Mouse (Mus musculus): ENCODE data around the gene Mtus2. TPM values are rescaled to one million over a fixed set of nuclear protein-coding genes. Genes with fewer than 3 reads are reported as not detected.

Mtus2 gene
- total and polyA plus RNA-seq, 3 experiments: 0.03 to 0.13 TPM; not detected in 1

DNA sequence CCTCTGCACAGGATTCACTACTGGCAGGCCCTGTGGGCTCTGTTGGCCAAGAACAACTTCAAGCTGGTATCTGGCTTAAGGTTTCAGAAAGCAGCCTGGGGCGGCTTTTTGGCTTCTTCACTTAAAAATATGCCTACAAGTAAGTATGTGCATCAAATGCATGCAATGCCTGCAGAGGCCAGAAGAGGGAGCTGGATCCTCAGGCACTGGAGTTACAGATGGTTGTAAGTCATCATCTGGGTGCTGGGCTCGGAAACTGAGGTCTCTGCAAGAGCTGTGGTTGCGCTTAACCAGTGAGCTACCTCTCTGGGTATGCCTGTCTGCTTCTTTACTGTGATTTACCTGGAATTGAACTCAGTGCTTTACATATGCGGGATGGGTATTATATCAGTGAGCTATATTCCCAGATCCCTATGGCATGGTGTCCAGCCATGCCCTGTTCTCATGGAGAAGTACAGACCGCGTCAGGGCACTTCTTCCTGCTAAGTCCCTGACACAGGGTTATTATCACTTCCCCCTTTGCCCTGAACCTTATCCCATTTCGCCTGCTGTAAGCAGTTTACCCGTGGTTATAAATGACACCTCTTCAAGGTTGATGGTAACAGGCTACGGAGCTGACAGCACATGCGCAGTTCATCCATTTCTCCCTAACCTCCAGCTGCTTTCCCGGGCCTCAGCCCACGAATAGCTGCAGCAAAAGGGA, 46.2 kb upstream of the Mtus2 start:
- dilution Hi-C loops (cut with MboI; ENCODE audit: extremely low pct_ligation_motif_present, extremely low pct_unique_long_range_greater_than_20kb, low sequenced_read_pairs): no loop called here
- TF ChIP-seq BHLHE40 (IDR thresholded peaks at IDR 0.05; ENCODE audit: low read depth, low read length): no peak
- TF ChIP-seq CTCF (conservative IDR thresholded peaks at IDR 0.05 in 1 of 2, IDR thresholded peaks at IDR 0.05 in 1 of 2; ENCODE audit: low read depth in 2 of 2, low read length in 2 of 2): peak in 1 of 2 experiments; percentile 18; a peak in 2 of 4 replicates
- TF ChIP-seq MEF2A (IDR thresholded peaks at IDR 0.05; ENCODE audit: borderline replicate concordance, low read depth, low read length): no peak
- no peak for TF ChIP-seq USF2 (conservative IDR thresholded peaks at IDR 0.05; ENCODE audit: low read depth, low read length)
- no peak for TF ChIP-seq JUN (IDR thresholded peaks at IDR 0.05; ENCODE audit: insufficient read depth, low read depth, low read length)
- TF ChIP-seq ZKSCAN1 (IDR thresholded peaks at IDR 0.05; ENCODE audit: borderline replicate concordance, low read depth, low read length): no peak
- no peak; the same call in 1 of the 2 replicates for TF ChIP-seq RAD21 (IDR thresholded peaks at IDR 0.05; ENCODE audit: low read depth, low read length)
- Histone ChIP-seq H3K4me3 (replicated peaks in 1 of 3; ENCODE audit: low read depth in 2 of 3, low read length in 2 of 3, poor library complexity in 1 of 3) (no peak overlapping the region), H3K36me3 (replicated peaks in 1 of 2; ENCODE audit: control insufficient read depth in 1 of 2, insufficient read depth in 1 of 2, low read length in 1 of 2) (no peaks in the 10 kb centered on the region), H3K9ac (ENCODE audit: insufficient read depth, low read depth) (no peak overlapping the region), H3K27me3 (replicated peaks) (no peaks in the 10 kb centered on the region), H3K27ac (ENCODE audit: insufficient read depth, low read depth) (no peak overlapping the region), H3K79me2 (replicated peaks; ENCODE audit: control insufficient read depth, extremely low read depth, insufficient read depth, poor library complexity, severe bottlenecking) (no peaks in the 10 kb centered on the region), H3K9me3 (replicated peaks; ENCODE audit: low read length) (peaks cover 3% of the 10 kb centered on the region), H3K4me1 (ENCODE audit: control insufficient read depth in 1 of 2, insufficient read depth in 2 of 2) (peaks cover 0 to 19% of the 10 kb centered on the region in 2 experiments; a peak in 2 of 4 replicates), H3K4me2 (ENCODE audit: insufficient read depth, low read depth, poor library complexity, severe bottlenecking) (no peak overlapping the region)
- DNase-seq (ENCODE audit: extremely low read depth): peak; percentile 11
- in situ Hi-C loops (cut with MboI; ENCODE audit: low pct_ligation_motif_present, low pct_unique_long_range_greater_than_20kb, low sequenced_read_pairs): no loop called here

DNA sequence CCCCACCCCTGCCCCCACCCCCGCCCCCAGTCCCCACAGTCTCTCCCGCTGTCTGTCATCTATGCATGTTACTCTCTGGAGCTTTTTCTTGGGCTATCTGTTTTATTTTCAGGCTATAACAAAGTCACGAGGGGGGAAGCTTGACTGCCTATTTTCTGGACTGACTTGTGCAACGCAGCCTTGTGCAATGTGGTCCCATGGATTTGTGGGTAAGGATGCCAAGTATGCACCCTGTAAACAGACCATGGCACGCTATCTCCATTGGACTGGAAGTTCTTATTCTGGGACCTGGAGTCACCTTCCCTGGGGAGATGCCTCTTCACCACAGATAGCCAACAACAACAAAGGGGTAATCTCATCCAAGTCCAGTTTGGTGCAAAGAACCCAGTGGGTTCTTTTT, 45.4 kb upstream of the Mtus2 start:
- no peaks in the 10 kb centered on the region for H3K36me3 ChIP-seq (replicated peaks in 1 of 2; ENCODE audit: control insufficient read depth in 1 of 2, insufficient read depth in 1 of 2, low read length in 1 of 2)
- TF ChIP-seq MAFK (IDR thresholded peaks at IDR 0.05; ENCODE audit: insufficient replicate concordance, low read length) (no peak), TBP (conservative IDR thresholded peaks at IDR 0.05; ENCODE audit: low read depth, low read length) (no peak), GABPA (IDR thresholded peaks at IDR 0.05; ENCODE audit: insufficient replicate concordance, low read depth, low read length) (no peak)
- H3K4me2 ChIP-seq (ENCODE audit: insufficient read depth, low read depth, poor library complexity, severe bottlenecking): no peak overlapping the region
- no peaks in the 10 kb centered on the region for H3K27me3 ChIP-seq (replicated peaks)
- no peaks in the 10 kb centered on the region for H3K79me2 ChIP-seq (replicated peaks; ENCODE audit: control insufficient read depth, extremely low read depth, insufficient read depth, poor library complexity, severe bottlenecking)
- H3K27ac ChIP-seq (ENCODE audit: insufficient read depth, low read depth): no peak overlapping the region
- H3K4me3 ChIP-seq (replicated peaks in 1 of 3; ENCODE audit: low read depth in 2 of 3, low read length in 2 of 3, poor library complexity in 1 of 3): no peak overlapping the region
- peaks cover 3% of the 10 kb centered on the region for H3K9me3 ChIP-seq (replicated peaks; ENCODE audit: low read length)
- peaks cover 0 to 19% of the 10 kb centered on the region in 2 experiments; a peak in 2 of 4 replicates for H3K4me1 ChIP-seq (ENCODE audit: control insufficient read depth in 1 of 2, insufficient read depth in 2 of 2)
- H3K9ac ChIP-seq (ENCODE audit: insufficient read depth, low read depth): no peak overlapping the region
- in situ Hi-C loops (cut with MboI; ENCODE audit: low pct_ligation_motif_present, low pct_unique_long_range_greater_than_20kb, low sequenced_read_pairs): no loop called here
- no peak for DNase-seq (ENCODE audit: extremely low read depth)
- dilution Hi-C loops (cut with MboI; ENCODE audit: extremely low pct_ligation_motif_present, extremely low pct_unique_long_range_greater_than_20kb, low sequenced_read_pairs): no loop called here

DNA sequence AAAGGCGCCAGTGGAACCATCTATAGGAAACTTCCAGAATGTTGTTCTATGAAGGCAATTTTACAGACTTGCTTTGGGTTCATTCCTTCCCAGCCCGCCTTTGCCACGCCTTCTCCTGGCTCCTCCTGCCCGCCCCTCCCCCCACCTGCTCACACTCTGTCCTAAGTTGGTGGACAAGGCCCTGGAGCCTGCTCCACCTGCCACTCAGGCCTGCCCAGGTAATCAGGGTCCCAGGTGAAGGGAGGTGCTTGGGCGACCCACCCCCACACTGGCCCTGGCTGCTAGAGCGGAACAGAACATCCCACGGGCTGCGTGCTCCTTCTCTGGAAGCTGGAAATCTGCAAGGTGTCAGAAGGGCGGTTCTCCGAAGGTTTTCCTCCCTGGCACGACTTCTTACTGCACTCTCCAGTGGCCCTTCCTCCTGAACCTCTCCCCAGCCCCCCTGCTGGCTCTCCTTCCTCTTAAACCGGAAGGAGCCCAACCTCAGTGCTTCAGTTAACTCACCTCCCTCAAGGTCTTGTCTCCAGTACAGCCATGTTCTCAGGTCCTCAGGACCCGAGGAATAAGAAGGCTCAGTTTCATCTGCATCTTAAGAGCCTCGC, 43.8 kb upstream of the Mtus2 start:
- H3K79me2 ChIP-seq (replicated peaks; ENCODE audit: control insufficient read depth, extremely low read depth, insufficient read depth, poor library complexity, severe bottlenecking): no peaks in the 10 kb centered on the region
- dilution Hi-C loops (cut with MboI; ENCODE audit: extremely low pct_ligation_motif_present, extremely low pct_unique_long_range_greater_than_20kb, low sequenced_read_pairs) (no loop called here), in situ Hi-C loops (cut with MboI; ENCODE audit: low pct_ligation_motif_present, low pct_unique_long_range_greater_than_20kb, low sequenced_read_pairs) (no loop called here)
- TF ChIP-seq JUND (conservative IDR thresholded peaks at IDR 0.05; ENCODE audit: low read depth, low read length) (no peak), JUN (IDR thresholded peaks at IDR 0.05; ENCODE audit: insufficient read depth, low read depth, low read length) (no peak)
- no peak overlapping the region for H3K27ac ChIP-seq (ENCODE audit: insufficient read depth, low read depth)
- H3K4me2 ChIP-seq (ENCODE audit: insufficient read depth, low read depth, poor library complexity, severe bottlenecking): no peak overlapping the region
- H3K27me3 ChIP-seq (replicated peaks): no peaks in the 10 kb centered on the region
- no peaks in the 10 kb centered on the region for H3K36me3 ChIP-seq (replicated peaks in 1 of 2; ENCODE audit: control insufficient read depth in 1 of 2, insufficient read depth in 1 of 2, low read length in 1 of 2)
- H3K9ac ChIP-seq (ENCODE audit: insufficient read depth, low read depth): no peak overlapping the region
- no peak for DNase-seq (ENCODE audit: extremely low read depth)
- H3K4me3 ChIP-seq (replicated peaks in 1 of 3; ENCODE audit: low read depth in 2 of 3, low read length in 2 of 3, poor library complexity in 1 of 3): no peak overlapping the region
- H3K9me3 ChIP-seq (replicated peaks; ENCODE audit: low read length): peaks cover 3% of the 10 kb centered on the region
- peaks cover 0 to 19% of the 10 kb centered on the region in 2 experiments; a peak in 2 of 4 replicates for H3K4me1 ChIP-seq (ENCODE audit: control insufficient read depth in 1 of 2, insufficient read depth in 2 of 2)

Data from CH12.LX (cell line).